Mouse (Mus musculus) heart, postnatal 0 days (tissue): ENCODE measurements around the gene Dtx3l. TPM values are rescaled to one million over a fixed set of nuclear protein-coding genes. Genes with fewer than 3 reads are reported as not detected.

Experiments used
- ATAC-seq: fragments of 200-750 bp; cut with Nextera tagmentation; 2 replicates; pipeline ENCODE4 v1.8.0; 2017; ENCODE audit warnings: low read depth, moderate number of reproducible peaks, moderate library complexity; ENCODE audit not compliant: insufficient read depth
- DNase-seq: peaks from one replicate; pipeline ENCODE4 v3.0.0-alpha.2; 2016; ENCODE audit warnings: low spot score
- H3K27ac ChIP-seq: fragments of 300-500 bp; sonication (generic); 2 replicates; pipeline ENCODE4 v1.5.1; 2014; ENCODE audit warnings: low read depth, mild to moderate bottlenecking
- H3K27me3 ChIP-seq: fragments of 300-500 bp; sonication (generic); 2 replicates; pipeline ENCODE4 v1.6.1; 2014; ENCODE audit warnings: low read length, mixed read lengths; ENCODE audit not compliant: control insufficient read depth, insufficient read depth
- H3K36me3 ChIP-seq: fragments of 300-500 bp; sonication (generic); replicated peaks from 2 replicates; pipeline ENCODE4 v1.6.1; 2014; ENCODE audit warnings: low read length, mixed read lengths; ENCODE audit not compliant: control insufficient read depth, insufficient read depth
- H3K4me1 ChIP-seq: fragments of 300-500 bp; sonication (generic); 2 replicates; pipeline ENCODE4 v1.6.1; 2014; ENCODE audit warnings: antibody characterized with exemption; ENCODE audit not compliant: control insufficient read depth, insufficient read depth
- H3K4me2 ChIP-seq: fragments of 300-500 bp; sonication (generic); 2 replicates; pipeline ENCODE4 v1.6.1; 2014; ENCODE audit warnings: low read depth, mild to moderate bottlenecking, low read length, moderate library complexity
- H3K4me3 ChIP-seq: fragments of 300-500 bp; sonication (generic); 2 replicates; pipeline ENCODE4 v1.5.1; 2014; ENCODE audit warnings: low read depth, low read length
- H3K9ac ChIP-seq: fragments of 300-500 bp; sonication (generic); replicated peaks from 2 replicates; pipeline ENCODE4 v1.6.1; 2014; ENCODE audit warnings: low read depth, low read length, mixed read lengths
- H3K9me3 ChIP-seq: fragments of 300-500 bp; sonication (generic); replicated peaks from 2 replicates; pipeline ENCODE4 v1.6.1; 2016; ENCODE audit warnings: low read length; ENCODE audit not compliant: control insufficient read depth
- CTCF ChIP-seq: IDR thresholded peaks from 2 replicates; pipeline ENCODE4 v1.5.1; 2016; ENCODE audit warnings: antibody characterized with exemption, control low read depth, low read depth
- EP300 ChIP-seq: IDR thresholded peaks from 2 replicates; pipeline ENCODE4 v1.6.1; 2016; ENCODE audit warnings: antibody characterized with exemption, low read depth
- WGBS: fragments of 180-500 bp; shearing (Covaris S2); extraction: QIAGEN DNeasy Blood & Tissue Kit; methylation state at CpG from one replicate; pipeline ENCODE4 v1.1.7; 2014; 5-methylcytosine and 5-hydroxymethylcytosine counted together
- polyA plus RNA-seq: library from polyadenylated mRNA; unstranded; fragments of >200 nt; fragmentation: Nextera tagmentation; extraction: Ambion mirVana; gene quantifications from 2 replicates; pipeline ENCODE4 v1.2.1, GENCODE M21; 2015
- total RNA-seq: library from RNA; depleted of rRNA; stranded (reverse); fragments of >200 nt; gene quantifications from 2 replicates; pipeline ENCODE4 v1.2.3, GENCODE M21; 2014; ENCODE audit warnings: low replicate concordance

Dtx3l gene
- total and polyA plus RNA-seq, 2 experiments from 2014 or later: 5.6 to 8.1 TPM

DNA sequence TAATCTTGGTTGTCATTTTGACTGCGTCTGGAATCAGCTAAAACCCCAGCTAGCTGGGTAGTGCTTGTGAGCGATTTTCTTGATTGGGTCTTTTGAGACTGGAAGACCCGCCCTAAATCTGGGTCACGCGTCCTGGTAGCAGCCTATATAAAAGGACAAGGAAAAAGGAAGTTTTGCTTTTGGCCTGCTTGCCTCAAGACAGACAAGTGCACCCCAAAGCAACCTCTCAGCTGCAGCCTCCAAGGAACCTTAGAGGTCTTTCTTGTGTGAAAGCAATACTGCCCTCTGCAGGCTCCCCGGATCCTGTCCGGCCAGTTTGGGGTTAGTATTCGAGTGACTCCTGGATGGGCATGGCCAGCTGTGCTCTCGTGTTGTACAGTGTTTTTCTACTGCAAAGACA, 739 bp upstream of the Dtx3l start:
- peak overlapping the region; percentile 65 for H3K4me2 ChIP-seq
- WGBS: 8% methylated on average over 9 of the region's 9 CpGs
- peak overlapping the region; percentile 86 for H3K27ac ChIP-seq
- H3K9me3 ChIP-seq: no peaks in the 10 kb centered on the region
- ATAC-seq: peak; percentile 62
- DNase-seq: peak; percentile 91
- no peak for TF ChIP-seq EP300
- peak; percentile 62 for TF ChIP-seq CTCF
- peaks cover 36% of the 10 kb centered on the region for H3K36me3 ChIP-seq
- no peaks in the 10 kb centered on the region for H3K27me3 ChIP-seq
- H3K9ac ChIP-seq: peak overlapping the region; percentile 89; the same call in 1 of the 2 replicates
- H3K4me3 ChIP-seq: peak overlapping the region; percentile 80
- 0 out of 2 replicates have a peak, but pooled peaks cover 7% of the 10 kb centered on the region for H3K4me1 ChIP-seq

DNA sequence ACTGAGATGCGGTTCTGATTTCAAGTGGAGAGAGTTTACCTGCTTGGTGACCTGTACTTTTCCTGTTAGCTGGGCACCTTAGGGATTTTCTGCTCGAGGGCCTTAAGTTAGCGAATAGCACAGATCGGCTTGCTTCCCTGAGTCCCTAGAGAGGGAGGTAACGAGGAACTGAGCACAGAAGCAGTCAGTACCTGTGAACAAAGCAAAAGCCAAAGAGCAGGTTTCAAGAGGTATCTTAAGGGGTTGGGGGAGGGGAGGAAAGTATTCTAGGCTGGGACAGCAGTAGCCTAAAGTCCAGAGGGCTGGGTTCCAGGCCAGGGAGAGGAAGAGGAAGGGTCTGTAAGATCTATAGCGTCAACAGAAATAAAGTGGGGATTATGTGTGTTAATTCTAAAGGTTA, 310 bp upstream of the Dtx3l start:
- ATAC-seq: peak; percentile 37
- Histone ChIP-seq H3K27me3 (no peaks in the 10 kb centered on the region), H3K9me3 (no peaks in the 10 kb centered on the region), H3K36me3 (peaks cover 38% of the 10 kb centered on the region), H3K4me3 (peak overlapping the region; percentile 80), H3K4me1 (0 out of 2 replicates have a peak, but pooled peaks cover 7% of the 10 kb centered on the region), H3K27ac (peak overlapping the region; percentile 86), H3K4me2 (peak overlapping the region; percentile 65), H3K9ac (peak overlapping the region; percentile 89)
- WGBS: under 1% methylated on average over 6 of the region's 6 CpGs
- TF ChIP-seq CTCF: no peak
- no peak for TF ChIP-seq EP300
- DNase-seq: no peak

DNA sequence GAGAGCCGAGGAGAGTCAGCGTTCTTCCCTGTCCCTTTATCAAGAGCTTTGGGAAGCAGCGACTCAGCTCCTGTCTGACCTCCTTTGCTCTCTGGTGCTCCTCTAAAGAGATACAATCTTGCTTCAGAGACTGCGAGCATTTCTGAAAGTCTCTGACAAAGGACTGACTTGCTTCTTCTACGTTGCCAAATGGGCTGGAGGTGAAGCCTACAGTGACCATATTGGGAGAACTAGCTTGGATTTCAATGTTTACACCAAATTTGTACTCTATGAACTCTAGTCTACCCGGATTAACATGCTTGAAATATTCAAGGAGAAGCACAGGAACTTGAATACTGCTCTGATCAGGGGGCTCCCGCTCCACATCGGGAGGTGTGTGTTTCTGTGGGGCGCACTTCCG, 5.8 kb downstream of the Dtx3l start:
- no peaks in the 10 kb centered on the region for H3K27me3 ChIP-seq
- peaks cover 60% of the 10 kb centered on the region for H3K36me3 ChIP-seq
- no peak for ATAC-seq
- 0 out of 2 replicates have a peak, but pooled peaks cover 3% of the 10 kb centered on the region for H3K4me1 ChIP-seq
- no peak overlapping the region for H3K4me2 ChIP-seq
- H3K9me3 ChIP-seq: no peaks in the 10 kb centered on the region
- TF ChIP-seq EP300 (no peak), CTCF (no peak)
- WGBS: 73% methylated on average over 10 of the region's 10 CpGs
- H3K4me3 ChIP-seq: no peak overlapping the region
- no peak for DNase-seq
- no peak overlapping the region for H3K9ac ChIP-seq
- H3K27ac ChIP-seq: no peak overlapping the region

DNA sequence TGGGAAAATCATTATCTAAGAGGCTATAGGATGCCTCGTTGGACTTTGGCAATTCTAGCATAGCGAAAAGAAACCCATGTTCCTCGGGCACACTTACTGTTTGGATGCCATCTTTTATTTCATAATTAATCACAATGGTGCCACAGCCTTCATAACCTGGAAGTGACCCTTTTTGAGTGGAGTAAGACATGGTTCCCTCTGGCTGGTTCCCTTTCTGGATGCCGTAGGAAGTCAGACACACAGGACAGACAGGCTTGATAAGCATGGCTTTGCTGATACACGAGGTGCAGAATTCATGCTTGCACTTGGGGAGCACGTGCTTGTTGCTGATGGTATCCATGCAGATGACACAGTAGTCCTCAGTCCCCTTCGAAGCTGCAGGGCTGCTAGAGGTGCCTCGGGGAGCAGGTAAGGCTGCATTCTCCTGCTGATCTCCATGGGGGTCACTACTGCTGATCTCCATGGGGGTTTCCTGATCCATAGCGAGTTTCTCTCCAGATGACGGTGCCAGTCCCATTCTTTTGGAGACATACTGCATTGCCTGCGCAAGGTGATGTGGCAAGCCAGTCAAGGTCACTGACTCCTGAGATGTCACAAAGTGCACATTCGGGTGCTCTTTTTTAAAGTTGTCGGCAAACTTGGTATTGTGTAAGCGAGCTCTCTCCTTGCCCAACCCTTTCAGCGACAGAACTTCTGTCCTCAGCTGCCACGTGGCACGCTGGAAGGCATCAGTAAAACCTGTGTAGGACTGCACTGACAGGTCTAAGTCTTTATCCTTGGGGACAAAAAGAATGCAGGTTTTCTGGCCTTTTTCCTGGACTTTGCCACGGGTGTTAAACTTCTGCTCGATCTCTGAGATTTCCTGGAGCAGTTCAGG, 6.5 kb downstream of the Dtx3l start:
- Histone ChIP-seq H3K4me2 (no peak overlapping the region), H3K4me1 (no peaks in the 10 kb centered on the region), H3K27me3 (no peaks in the 10 kb centered on the region), H3K36me3 (peaks cover 62% of the 10 kb centered on the region), H3K9me3 (no peaks in the 10 kb centered on the region), H3K4me3 (no peak overlapping the region), H3K9ac (no peak overlapping the region), H3K27ac (no peak overlapping the region)
- no peak for TF ChIP-seq CTCF
- TF ChIP-seq EP300: no peak
- WGBS: 75% methylated on average over 19 of the region's 19 CpGs
- ATAC-seq (no peak), DNase-seq (no peak)

DNA sequence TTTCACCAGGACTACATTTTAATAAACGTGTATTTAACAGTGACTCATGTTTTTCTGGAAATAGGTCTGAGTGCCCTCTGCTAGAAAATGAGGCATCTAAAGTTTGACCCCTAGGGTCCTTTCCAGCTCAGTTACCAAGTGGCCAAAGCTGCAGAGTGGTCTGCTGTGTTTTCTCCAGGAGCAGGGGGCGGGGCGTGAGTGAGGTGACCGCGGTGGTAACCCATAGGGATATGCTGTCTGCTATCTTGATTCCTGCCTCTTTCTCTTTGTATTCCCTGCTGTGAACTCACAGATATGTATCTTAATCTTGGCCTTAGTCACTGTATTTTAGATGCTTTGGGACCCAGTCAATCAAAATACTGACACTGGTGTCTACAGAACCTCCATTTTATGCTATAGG, 14.6 kb downstream of the Dtx3l start:
- Histone ChIP-seq H3K4me1 (no peaks in the 10 kb centered on the region), H3K27ac (no peak overlapping the region), H3K27me3 (no peaks in the 10 kb centered on the region), H3K9ac (no peak overlapping the region), H3K9me3 (no peaks in the 10 kb centered on the region), H3K4me2 (no peak overlapping the region), H3K36me3 (peaks cover 21% of the 10 kb centered on the region), H3K4me3 (no peak overlapping the region)
- ATAC-seq: no peak
- WGBS: 89% methylated on average over 5 of the region's 5 CpGs
- no peak for DNase-seq
- TF ChIP-seq CTCF (no peak), EP300 (no peak)
